Mouse (Mus musculus) frontal cortex, postnatal 14 days (tissue): ENCODE measurements at regions not wholly inside any gene's neighbourhood (a gene's known extent, or its start where the extent isn't known, plus 50 kb on each side); places are given as distances from the start of the nearest gene placed in this dataset.
A peak's percentile ranks its signal among the peaks of the same experiment; 100 is the strongest.

Source experiments
- DNase-seq, 2 experiments: peaks; one replicate each; pipeline ENCODE4 v3.0.0; 2022; ENCODE audit warnings: low spot score in 2 of 2

DNA sequence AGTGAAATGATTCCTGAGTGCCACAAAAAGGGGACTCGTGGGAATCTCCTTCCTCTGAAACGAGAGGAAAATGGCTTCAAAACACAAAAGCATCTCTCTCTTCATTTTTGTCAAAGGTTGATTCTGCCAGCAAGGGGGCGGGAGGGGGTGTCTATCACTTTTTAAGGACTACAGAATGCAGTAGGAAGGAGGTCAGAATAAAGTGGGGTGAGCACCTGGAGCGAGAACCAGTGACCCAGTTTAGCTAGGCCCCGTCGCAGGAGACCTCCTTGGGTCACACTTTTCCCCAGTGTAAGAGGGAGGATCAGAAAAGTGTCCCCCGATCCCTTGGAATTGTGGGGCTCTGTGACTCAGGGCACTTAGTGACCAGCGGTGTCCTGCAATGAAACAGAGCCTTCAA lies 133.1 kb downstream of the Tgfb2 start:
- DNase-seq, result no peak

GRCm38 (mm10) chr1:186572092-186572491 lies 133.7 kb downstream of the Tgfb2 start:
- no peak for DNase-seq

DNA sequence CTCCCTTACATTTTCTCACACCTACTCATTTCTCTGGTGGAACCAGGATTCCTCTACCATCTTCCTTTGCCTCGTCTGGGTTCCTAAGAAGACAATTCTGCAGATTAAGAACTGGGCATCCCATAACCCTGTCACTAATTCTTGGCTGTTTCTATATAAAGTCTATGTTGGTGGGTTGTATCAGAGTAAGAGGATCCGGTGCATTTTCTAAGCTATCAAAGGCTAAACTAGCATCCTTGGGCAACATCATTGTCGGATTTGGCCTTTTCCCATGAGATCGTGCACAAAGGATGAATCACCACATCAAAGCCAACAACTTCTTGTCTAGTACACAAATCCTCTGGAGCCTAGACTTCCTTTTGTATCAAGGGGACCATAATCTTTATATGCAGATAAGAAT lies 137.3 kb downstream of the Tgfb2 start:
- DNase-seq, result no peak

- no peak for DNase-seq
Measured at GRCm38 (mm10) chr1:186568076-186568475, 137.7 kb downstream of the Tgfb2 start.

- no peak for DNase-seq
Measured at GRCm38 (mm10) chr1:186567136-186567826, 138.5 kb downstream of the Tgfb2 start.

- no peak for DNase-seq
Measured at GRCm38 (mm10) chr1:186562027-186562426, 143.8 kb downstream of the Tgfb2 start.

GRCm38 (mm10) chr1:186555441-186555975 lies 150.3 kb downstream of the Tgfb2 start:
- no peak for DNase-seq

GRCm38 (mm10) chr1:186554520-186555010 lies 151.2 kb downstream of the Tgfb2 start:
- DNase-seq, result no peak

DNA sequence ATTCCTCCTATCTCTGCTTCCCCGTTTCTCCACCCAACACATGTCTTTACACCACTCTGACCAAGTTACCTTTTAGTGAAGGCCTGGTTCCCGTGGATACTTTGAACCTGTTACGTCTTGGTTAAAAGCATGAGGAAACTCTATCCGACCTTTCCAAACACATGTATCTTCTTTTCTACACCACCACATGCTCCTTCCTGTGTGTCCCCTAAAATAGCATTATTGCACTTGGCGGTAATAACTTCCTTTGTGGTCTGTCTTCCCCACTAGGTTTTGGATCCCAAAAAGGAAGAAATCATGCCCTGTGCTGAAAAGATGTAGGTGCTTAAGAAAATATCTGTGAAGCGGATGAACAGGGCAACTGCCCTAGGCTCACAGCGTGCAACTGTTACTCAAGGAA lies 153.1 kb downstream of the Tgfb2 start:
- no peak for DNase-seq

DNA sequence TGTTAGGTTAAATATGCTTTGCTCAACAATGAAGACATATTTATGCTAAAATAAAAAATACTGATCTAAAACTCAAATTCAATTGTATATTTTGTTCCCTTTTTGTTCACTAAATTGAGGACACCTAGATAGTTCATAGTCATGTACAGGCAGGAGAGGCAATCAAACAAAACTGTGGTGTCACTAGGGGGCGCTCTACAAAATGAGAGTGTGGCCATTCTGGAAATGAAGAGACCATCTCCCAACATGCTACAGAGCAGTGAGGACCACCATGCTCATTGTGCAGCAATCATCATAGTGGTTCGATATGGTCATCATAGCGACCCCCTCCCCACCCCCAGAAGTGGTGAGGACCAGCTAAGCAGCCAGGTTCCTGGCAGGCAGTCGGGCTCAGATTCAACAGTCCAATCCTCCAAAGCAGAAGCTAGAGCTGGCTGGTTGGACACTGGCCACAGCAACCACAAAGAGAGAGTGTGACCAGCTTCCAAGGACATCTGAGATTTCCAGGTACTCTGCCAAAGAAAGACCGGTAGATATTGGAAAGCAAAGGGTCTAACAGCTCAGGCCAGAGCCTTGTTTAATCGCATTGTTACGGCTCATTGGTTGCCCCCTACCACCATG lies 155.4 kb downstream of the Tgfb2 start:
- peak in 1 of 2 experiments; percentile 8 for DNase-seq

DNA sequence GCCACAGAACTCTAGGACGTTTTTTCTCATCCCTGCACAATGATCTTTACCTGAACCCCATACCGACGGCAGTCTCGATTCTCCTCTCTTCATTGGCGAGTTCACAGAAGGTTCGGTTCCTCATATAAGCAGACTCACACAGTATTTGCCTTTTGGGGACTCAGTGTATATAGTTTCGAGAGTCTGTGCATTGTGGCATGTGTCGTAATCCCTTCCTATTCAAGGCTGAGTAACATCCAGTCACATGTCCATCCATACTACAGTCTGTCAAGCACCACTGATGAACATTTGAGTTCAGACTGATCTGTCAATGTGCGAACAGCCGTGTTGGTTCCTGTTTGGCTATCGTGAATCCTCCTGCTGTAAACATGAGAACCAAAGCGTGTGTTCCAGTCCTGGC lies 156.6 kb downstream of the Tgfb2 start:
- DNase-seq, result no peak

DNA sequence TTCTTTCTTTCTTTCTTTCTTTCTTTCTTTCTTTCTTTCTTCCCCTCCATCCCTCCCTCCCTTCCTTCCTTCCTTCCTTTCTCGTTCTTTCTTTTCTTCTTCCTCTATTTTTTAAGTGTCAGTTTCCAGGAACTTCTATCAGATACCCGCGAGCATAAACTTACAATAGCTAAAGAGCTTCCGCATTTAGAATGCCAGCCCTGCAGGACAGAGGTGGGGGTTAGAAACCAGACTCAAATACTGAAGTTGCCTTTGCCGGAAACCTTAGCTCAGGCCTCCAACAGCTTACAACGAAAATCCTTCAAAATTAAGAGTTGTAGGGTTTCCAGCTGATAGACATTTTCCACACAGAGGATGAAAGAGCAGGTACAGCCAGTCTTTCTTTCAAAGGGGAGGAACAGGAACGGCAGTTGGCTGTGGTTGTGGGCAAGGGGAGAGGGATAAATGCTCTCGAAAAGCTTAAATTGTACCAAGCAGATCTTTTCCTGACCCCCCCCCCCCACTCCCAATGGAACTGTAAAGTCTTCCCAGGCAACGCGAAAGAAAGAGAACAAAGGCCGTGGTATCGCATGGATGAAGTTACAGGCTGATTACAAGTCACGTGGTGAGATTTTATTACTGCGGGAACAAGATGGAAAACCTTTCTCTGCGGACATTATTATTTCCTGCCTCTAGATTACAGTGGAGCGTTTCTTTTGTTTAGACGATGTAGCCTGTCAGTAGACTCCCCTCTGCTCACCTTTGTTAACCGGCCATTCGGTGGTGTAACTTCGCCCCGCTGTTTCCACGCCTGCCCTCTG lies 159.2 kb downstream of the Tgfb2 start:
- no peak for DNase-seq

GRCm38 (mm10) chr1:186540070-186540469 lies 165.7 kb downstream of the Tgfb2 start:
- no peak for DNase-seq

- no peak for DNase-seq
Measured at GRCm38 (mm10) chr1:186538233-186538632, 167.6 kb downstream of the Tgfb2 start.

DNA sequence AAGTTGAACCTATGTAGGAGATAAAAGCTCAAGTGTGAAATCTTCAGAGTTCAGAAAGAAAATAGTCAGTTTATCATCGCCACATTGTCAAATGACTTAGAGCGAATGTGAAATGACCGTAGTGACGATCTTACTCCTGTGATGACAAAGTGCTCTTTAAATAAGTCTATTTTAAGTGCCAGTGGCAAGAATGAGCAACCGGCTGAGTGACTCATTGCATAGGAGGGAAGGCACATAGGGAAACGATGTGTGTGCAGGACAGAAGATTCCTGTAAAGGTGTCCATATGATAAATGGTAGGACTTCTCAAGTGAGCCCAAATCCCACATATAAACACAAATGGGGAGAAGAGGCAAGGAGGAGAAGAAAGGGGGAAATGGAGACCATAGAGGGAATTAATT lies 189.8 kb downstream of the Tgfb2 start:
- DNase-seq, result no peak

- DNase-seq, result no peak
Measured at GRCm38 (mm10) chr1:186515071-186515470, 190.7 kb downstream of the Tgfb2 start.

- no peak for DNase-seq
Measured at GRCm38 (mm10) chr1:186513861-186514260, 191.9 kb downstream of the Tgfb2 start.

DNA sequence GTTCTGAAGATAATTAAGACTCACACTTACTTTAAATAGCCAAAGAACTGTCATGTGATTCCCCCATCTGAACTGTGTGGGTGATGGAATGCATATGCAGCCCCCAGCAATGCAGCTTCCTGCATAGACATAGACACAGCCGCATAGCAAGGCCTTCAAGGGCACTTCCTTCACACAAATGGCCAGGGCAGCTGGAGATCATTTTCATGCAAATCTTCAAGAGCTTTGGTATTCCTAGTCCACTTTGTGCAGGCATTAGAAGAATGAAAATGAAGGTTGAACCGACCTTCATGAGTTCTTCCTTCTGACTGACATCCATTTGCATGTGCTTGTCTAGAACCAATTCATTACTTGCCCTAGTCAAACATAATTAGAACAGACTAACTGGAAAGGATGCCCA lies 195.3 kb downstream of the Tgfb2 start:
- no peak for DNase-seq

DNA sequence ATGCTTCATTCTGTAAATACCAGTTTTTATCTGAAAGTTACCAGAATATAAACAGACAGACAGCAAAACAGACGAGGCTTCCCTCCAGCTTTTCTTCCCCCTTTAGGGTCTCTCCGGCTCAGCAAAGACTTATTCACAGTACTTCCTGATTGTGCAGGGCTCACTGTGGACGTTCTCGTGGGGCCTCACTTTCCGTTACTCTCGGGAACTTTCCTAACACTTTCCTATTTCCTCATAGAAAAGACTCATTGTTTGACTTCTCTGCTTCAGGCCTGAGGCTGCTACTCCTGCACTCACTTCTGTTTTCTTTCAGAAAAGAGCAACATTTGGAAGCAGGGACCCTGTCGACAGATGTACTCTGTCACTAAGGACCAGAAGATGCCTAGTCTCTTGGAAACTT lies 197.4 kb downstream of the Tgfb2 start:
- DNase-seq, result no peak

GRCm38 (mm10) chr1:186507956-186508355 lies 197.8 kb downstream of the Tgfb2 start:
- no peak for DNase-seq

DNA sequence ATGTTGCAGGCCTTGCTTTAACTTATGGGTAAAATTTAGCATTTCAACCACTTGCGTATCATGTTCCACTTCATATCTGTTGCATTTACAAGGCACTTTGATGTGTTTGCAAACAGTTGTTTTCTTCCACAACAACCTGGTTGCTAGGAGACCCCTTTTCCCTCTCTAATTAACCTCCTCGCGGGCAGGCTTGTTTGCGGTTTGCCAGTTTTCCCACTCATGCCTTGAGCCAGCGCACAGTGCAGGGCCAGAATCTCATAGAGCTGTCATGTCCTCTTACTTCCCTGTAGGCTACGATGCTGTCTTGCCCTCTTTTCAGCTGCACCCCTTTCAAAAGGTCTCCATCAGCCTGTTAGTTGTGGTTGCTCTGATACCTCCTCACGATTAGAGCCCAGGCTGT lies 199.3 kb downstream of the Tgfb2 start:
- no peak for DNase-seq

DNA sequence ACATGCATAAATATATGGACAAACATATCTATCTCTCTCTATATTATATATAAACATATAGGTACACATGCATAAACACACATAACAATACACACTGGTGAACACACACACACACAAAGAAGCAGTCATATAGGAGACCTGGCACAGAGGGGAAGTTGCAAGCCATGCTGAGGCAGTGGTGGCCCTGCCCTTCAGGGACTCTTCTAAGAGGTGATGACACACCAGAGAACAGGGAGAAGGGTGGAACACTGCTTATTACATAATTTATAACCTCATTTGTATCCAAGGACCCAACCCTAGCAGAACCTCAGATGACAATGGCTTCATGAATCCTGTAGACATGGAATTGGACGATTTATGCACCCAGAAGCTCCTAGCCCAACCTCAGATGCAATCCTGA lies 199.9 kb downstream of the Tgfb2 start:
- DNase-seq, result no peak
